Mouse (Mus musculus) heart, postnatal 36 days (tissue): ENCODE data around the gene Olfr924. TPM values are rescaled to one million over a fixed set of nuclear protein-coding genes. Genes with fewer than 3 reads are reported as not detected.
"Not testable (repeated sequence)": the region's sequence is repeated elsewhere in the genome, so short reads cannot be mapped to it uniquely, and the experiment has no call there.

Experiments used
- DNase-seq, 2 experiments: peaks; one replicate each; pipeline ENCODE4 v3.0.0; 2021 to 2022
- intact Hi-C: fragments of 180-260 bp; cut with DNase I; formaldehyde crosslinking; loops from one replicate; pipeline ENCODE4 v1.15.1; 2025
- total RNA-seq, 2 experiments: library from RNA; stranded (reverse); gene quantifications; 2 replicates each; pipeline ENCODE4 v1.2.3; 2021

The Olfr924 gene
- not detected for total RNA-seq

DNA sequence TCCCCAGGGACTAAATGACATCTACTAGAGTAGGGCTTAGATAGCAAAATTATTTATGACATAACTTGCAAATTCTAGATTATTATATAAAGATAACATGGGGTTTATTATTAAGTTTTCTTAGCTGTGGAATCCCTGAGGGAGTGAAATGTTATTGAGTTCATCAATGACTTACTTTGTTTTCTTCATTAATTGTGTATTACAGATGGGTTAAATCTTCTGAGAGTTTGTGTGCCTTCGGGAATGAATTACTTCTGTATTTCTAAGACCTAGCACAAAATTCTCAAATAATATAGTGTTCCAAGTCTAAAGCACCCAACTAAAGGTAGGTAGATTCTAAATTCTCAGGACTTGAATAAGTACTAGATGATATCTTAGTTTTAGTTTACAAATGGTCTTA, at the start of gene Olfr924:
Olfr924 (plus strand) TSS at position 301 of the 400 bp plus-strand sequence.
- intact Hi-C loops, result no loop called here
- no peak for DNase-seq

DNA sequence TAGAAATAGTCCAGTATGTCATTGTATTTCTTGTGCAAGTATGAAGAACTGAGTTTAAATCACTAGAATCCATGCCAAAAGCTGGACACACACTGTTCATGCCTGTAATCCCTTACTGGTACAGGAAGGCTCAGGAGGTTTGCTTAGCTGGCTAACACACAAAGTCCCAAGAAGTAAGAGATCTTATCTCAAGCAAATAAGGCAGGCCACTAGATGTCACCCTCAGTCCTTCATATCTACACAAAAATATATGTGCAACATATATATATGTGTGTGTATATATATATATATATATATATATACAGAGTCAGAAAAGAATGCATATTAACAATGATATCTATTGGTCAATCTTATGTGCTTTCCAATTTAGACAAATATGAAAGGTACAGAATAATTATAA, 38.6 kb upstream of the Olfr924 start:
- no peak for DNase-seq
- intact Hi-C loops, result no loop called here

DNA sequence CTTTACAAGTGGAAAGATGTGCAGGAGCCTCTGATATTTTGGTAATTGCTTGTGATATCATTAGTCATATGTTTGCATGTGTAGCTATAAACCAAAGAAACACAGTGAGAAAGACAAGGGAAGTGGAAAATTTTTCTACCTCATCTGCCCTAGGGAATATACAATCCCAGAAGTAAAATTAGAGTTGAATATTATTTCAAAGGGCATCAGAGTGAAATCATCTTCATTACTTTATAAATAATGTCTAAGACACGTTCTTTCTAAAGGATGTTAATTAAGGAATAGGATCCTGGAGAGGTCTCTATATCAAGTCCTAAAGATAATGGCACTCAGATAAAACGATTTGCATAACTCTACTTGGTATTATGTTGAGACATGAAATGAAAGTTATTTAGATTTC, 29.9 kb upstream of the Olfr924 start, which contains the start of gene Olfr922:
Olfr922 (plus strand) TSS at position 301 of the 400 bp plus-strand sequence.
- intact Hi-C loops, result no loop called here
- no peak for DNase-seq

DNA sequence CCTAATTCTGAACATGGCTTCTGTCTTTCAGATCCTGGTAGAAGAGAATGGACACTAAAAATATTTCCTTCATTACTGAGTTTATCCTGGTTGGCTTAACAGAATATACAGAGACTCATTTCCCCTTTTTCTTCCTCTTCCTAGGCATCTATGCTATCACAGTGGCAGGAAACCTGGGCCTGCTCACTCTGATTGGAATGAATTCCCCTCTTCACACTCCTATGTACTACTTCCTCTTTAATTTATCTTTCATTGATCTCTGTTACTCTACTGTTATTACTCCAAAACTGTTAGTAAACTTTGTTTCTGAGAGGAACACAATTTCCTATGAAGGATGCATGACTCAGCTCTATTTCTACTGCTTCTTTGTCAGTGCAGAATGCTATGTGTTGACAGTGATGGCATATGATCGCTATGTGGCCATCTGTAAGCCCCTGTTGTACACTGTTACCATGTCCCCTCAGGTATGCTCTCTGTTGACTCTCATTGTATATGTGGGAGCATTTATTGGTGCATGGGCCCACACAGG, 28.7 kb upstream of the Olfr924 start:
- no peak for DNase-seq
- intact Hi-C loops, result no loop called here

DNA sequence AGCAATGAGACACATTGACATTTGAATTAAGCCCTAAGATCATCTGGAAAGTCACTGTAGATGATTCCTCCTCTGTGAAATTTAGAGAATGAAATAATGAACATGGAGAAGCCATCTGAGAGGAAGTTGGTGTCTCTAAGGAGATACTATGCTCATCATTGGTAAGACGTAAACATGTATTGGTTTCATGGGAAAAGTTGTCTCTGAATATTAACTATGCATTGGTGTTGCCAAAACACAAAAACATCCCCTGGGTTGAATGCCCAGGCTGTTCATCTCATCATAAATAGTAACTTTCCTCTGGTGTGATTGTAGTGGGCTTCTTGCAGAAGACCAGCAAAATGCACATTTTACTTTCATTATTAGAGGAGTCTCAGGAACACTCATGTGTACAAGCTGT, 18.0 kb upstream of the Olfr924 start, which contains the start of gene Olfr923:
Olfr923 (plus strand) TSS at position 301 of the 400 bp plus-strand sequence.
- DNase-seq, result no peak
- intact Hi-C loops, result no loop called here

DNA sequence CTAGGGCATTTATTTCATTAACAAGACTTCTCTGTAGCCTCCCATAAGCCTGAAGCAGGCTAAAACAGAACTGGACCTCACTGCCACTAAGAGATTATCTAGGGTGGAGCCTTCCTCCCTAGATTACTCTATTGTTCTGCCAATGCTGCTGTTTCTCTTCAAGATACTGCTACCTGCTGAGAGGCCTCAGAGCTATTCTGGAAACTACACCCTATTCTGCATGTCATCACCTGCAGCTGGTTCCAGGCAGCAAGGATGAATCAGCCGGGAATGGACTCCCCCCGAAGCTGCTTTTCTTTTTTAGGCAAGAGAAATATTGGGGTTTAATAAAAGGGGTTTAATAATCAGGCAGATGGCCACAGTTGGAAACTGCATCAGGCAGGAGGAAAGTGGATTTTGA, 11.2 kb upstream of the Olfr924 start:
- intact Hi-C loops, result no loop called here
- DNase-seq, result no peak

DNA sequence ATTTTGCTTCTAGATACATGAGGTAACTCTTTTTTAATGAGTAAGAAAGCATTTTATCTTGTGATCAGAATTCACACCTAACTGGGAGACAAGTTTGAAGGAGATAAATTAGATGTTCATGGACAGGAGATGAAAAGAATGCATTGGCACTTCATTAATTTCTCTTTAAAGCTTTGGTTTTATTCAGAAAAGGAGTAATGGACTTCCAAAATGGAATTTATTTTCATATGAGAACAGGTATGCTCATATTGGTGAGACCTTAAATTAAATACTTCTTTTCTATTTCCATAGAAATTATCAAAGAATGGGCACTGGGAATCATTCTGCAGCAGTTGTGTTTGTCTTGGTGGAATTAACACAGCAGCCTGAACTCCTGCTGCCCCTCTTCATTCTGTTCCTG, 10.5 kb downstream of the Olfr924 start, which contains the start of gene Olfr26:
Olfr26 (plus strand) TSS at position 301 of the 400 bp plus-strand sequence.
- intact Hi-C loops, result no loop called here

DNA sequence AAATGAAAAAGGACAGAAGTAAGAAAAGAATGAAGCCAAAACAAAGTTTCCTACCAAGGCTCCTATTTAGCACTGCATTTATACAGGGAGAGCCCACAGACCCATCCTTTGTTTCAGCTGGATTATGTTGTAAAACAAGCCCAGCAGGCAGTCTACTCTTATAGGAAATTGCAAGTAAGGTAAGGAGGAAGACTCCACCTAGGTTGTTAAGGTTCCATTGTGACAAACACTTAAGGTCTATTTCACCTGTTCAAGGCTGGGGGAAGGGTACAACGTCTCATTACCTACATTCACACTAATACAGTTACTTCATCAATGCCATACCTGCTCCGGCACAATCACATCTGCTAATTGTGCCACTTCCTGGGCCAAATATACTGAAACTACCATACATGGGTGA, 30.6 kb downstream of the Olfr924 start:
- intact Hi-C loops, DNase-seq: not testable (repeated sequence)

More for the DNA sequence above, 10.5 kb downstream of the Olfr924 start, which contains the start of gene Olfr26:
- DNase-seq, result no peak

DNA sequence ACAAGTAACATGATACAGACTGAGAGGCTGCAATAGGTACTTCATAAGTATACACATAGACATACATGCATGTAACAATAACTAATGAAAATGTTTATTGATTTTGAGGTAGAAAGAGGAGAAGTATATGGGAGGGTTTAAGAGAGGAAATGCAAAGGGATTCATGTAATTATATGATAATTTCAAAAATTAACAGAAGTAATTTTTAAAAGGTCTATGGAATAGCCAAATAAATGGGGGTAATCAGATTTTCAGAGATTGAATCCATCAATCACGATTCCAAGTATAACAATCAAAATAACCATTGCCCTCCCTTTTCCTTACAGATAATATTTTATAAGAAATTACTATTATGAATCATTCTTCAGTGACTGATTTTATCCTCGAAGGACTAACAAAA, 32.6 kb downstream of the Olfr924 start, which contains the start of gene Olfr926:
Olfr926 (plus strand) TSS at position 301 of the 400 bp plus-strand sequence.
- no peak for DNase-seq
- intact Hi-C loops, result no loop called here

Other genes starting within 250 kb of the Olfr924 start
- not detected for gene Olfr914, start 239.3 kb upstream of the Olfr924 start, total RNA-seq
- gene Olfr916, start 184.6 kb upstream of the Olfr924 start, total RNA-seq, result not detected
- not detected for gene Olfr917, start 178.6 kb upstream of the Olfr924 start, total RNA-seq
- gene Olfr918, start 169.8 kb upstream of the Olfr924 start, total RNA-seq, result not detected
- gene Olfr919, start 140.8 kb upstream of the Olfr924 start, total RNA-seq, result not detected
- gene Vwa5a, start 126.2 kb upstream of the Olfr924 start, total RNA-seq, result 10 to 100 TPM; 28.7 to 36.1 TPM
- under 1 TPM; 0.06 to 0.08 TPM for gene Olfr920, start 92.2 kb upstream of the Olfr924 start, total RNA-seq
- gene Olfr921, start 71.4 kb upstream of the Olfr924 start, total RNA-seq, result not detected
- gene Olfr922, start 29.8 kb upstream of the Olfr924 start, total RNA-seq, result not detected
- not detected for gene Olfr923, start 17.9 kb upstream of the Olfr924 start, total RNA-seq
- not detected for gene Olfr26, start 10.6 kb downstream of the Olfr924 start, total RNA-seq
- gene Olfr926, start 32.7 kb downstream of the Olfr924 start, total RNA-seq, result not detected
- gene Olfr930, start 85.4 kb downstream of the Olfr924 start, total RNA-seq, result not detected
- gene Olfr933, start 127.9 kb downstream of the Olfr924 start, total RNA-seq, result not detected
- gene Olfr934, start 143.9 kb downstream of the Olfr924 start, total RNA-seq, result not detected
- gene Olfr935, start 155.2 kb downstream of the Olfr924 start, total RNA-seq, result not detected
- gene Olfr146, start 178.9 kb downstream of the Olfr924 start, total RNA-seq, result not detected
- not detected for gene Olfr937, start 220.5 kb downstream of the Olfr924 start, total RNA-seq
- not detected for gene Olfr938, start 234.4 kb downstream of the Olfr924 start, total RNA-seq